Mouse (Mus musculus): ENCODE data around the gene Vegfd. TPM values are rescaled to one million over a fixed set of nuclear protein-coding genes. Genes with fewer than 3 reads are reported as not detected.

The Vegfd gene
- not detected for polyA plus RNA-seq (2017; shearing (Covaris generic))

DNA sequence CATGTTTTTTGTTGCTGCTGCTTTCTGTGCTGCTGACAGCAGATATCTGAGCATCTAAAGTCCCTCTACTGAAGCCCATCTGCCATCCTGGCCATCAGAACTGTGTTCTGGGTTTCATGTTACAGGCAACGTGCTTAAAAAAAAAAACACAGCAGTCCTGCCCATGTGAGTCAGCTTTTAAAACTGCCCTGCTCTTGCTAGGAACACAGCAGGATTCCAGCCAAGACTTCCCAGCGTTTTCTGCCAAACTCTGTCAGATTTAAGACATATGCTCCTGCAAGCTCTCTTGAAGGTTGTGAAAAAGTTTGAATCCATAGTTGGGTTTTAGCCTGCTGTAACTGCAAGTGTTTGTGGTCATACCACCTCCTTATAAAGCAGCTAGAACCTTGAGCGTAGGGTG lies at the start of gene Vegfd:
Gene Vegfd, plus strand, starts transcription at position 298 of the 400 bp plus-strand sequence.

GRCm38 (mm10) chrX:164419471-164419939 lies 46.3 kb downstream of the Vegfd start, which contains the start of gene Piga:
Gene Piga (plus strand): TSS chrX:164419787.

GRCm38 (mm10) chrX:164436709-164437108 lies 63.5 kb downstream of the Vegfd start, which contains the start of gene Asb11:
Gene Asb11 (plus strand): TSS chrX:164436994.

Other genes with a start within 250 kb of the Vegfd start
- not detected for gene Ace2, start 234.0 kb upstream of the Vegfd start, polyA plus RNA-seq (2017; shearing (Covaris generic))
- gene Bmx, start 115.2 kb upstream of the Vegfd start, polyA plus RNA-seq (2017; shearing (Covaris generic)), result not detected
- gene Pir, start 104.0 kb upstream of the Vegfd start, polyA plus RNA-seq (2017; shearing (Covaris generic)), result not detected
- gene Piga, start 46.4 kb downstream of the Vegfd start, polyA plus RNA-seq (2017; shearing (Covaris generic)), result 14.7 TPM
- not detected for gene Asb11, start 63.6 kb downstream of the Vegfd start, polyA plus RNA-seq (2017; shearing (Covaris generic))
- gene Asb9, start 132.9 kb downstream of the Vegfd start, polyA plus RNA-seq (2017; shearing (Covaris generic)), result not detected